ENCODE assay signal across 9 mouse cellular contexts in genomic region chr2:162131607-162132304, GRCm38 (mm10).
DNase-seq lines count a peak whose midpoint lies in the region; ATAC-seq and TF ChIP-seq lines count a peak whose summit lies in the region.
"Had no signal": no experiment of that assay in that cellular context is flagged by ENCODE, and none has a peak within 500 bp of the region (broad histone marks: within the 10 kb centered on the region; RNA-seq: fewer than 3 reads in every experiment).

No protein-coding gene starts in this region.

- ATAC-seq in embryonic facial prominence, embryonic 14.5 days (ENCODE audit: low read depth), result peak; percentile 60

- WGBS in cerebellum, adult 2 months, result 66% methylated on average over 4 of the region's 4 CpGs
- 47% methylated on average over 4 of the region's 4 CpGs for WGBS in embryonic facial prominence, embryonic 14.5 days

- no peak overlapping the region for H3K27ac ChIP-seq in cerebellum, adult 2 months (ENCODE audit: insufficient read depth, low read length)
- H3K27ac ChIP-seq in embryonic facial prominence, embryonic 14.5 days (replicated peaks; ENCODE audit: low read depth, low read length), result no peak overlapping the region
- H3K27ac ChIP-seq: liver, embryonic 13.5 days had no signal

- H3K4me1 ChIP-seq in cerebellum, adult 2 months (ENCODE audit: control insufficient read depth, insufficient read depth, low read length), result no peaks in the 10 kb centered on the region
- no peaks in the 10 kb centered on the region for H3K4me1 ChIP-seq in embryonic facial prominence, embryonic 14.5 days (ENCODE audit: control insufficient read depth, insufficient read depth, low read length)
- H3K4me1 ChIP-seq: liver, embryonic 13.5 days had no signal

- H3K9me3 ChIP-seq in embryonic facial prominence, embryonic 14.5 days (ENCODE audit: control insufficient read depth, low read length), result no peaks in the 10 kb centered on the region

- no peak overlapping the region for H3K4me2 ChIP-seq in embryonic facial prominence, embryonic 14.5 days (ENCODE audit: low read depth, low read length)
- H3K4me2 ChIP-seq: liver, embryonic 13.5 days had no signal

- no peak for TF ChIP-seq POLR2A in cerebellum, adult 2 months (IDR thresholded peaks at IDR 0.05; ENCODE audit: borderline replicate concordance, insufficient read depth, low read length)

- DNase-seq in cerebellum, postnatal 10 days, result peak; percentile 15 to 16
- no peak for DNase-seq in cerebellum, adult 2 months
- DNase-seq in embryonic facial prominence, embryonic 14.5 days (ENCODE audit: low spot score), result peak; percentile 30
- peak; percentile 28 to 45 for DNase-seq in kidney, adult 8-10 months
- DNase-seq in lung, postnatal 36 days, result peak; percentile 65
- DNase-seq in spleen, postnatal 4 days (ENCODE audit: low spot score in 2 of 2), result no peak
- DNase-seq in layer of hippocampus, postnatal 10 days (ENCODE audit: low spot score in 2 of 2), result no peak
- no peak for DNase-seq in urinary bladder, adult 2 months (ENCODE audit: low spot score)
- DNase-seq: liver, embryonic 13.5 days had no signal

- no peaks in the 10 kb centered on the region for H3K27me3 ChIP-seq in cerebellum, adult 2 months (ENCODE audit: control insufficient read depth, insufficient read depth, low read length)
- no peaks in the 10 kb centered on the region for H3K27me3 ChIP-seq in embryonic facial prominence, embryonic 14.5 days (replicated peaks; ENCODE audit: control insufficient read depth, insufficient read depth, low read length)
- H3K27me3 ChIP-seq: liver, embryonic 13.5 days had no signal

- no peak overlapping the region for H3K4me3 ChIP-seq in cerebellum, adult 2 months (replicated peaks; ENCODE audit: insufficient read depth, low read depth, low read length)
- H3K4me3 ChIP-seq in embryonic facial prominence, embryonic 14.5 days (ENCODE audit: low read depth, low read length), result no peak overlapping the region
- H3K4me3 ChIP-seq: liver, embryonic 13.5 days had no signal

- TF ChIP-seq CTCF in cerebellum, adult 2 months (IDR thresholded peaks at IDR 0.05; ENCODE audit: borderline replicate concordance, insufficient read depth, low read depth, low read length), result no peak

- H3K36me3 ChIP-seq in embryonic facial prominence, embryonic 14.5 days (ENCODE audit: control insufficient read depth, insufficient read depth, low read length), result no peaks in the 10 kb centered on the region
- H3K36me3 ChIP-seq: liver, embryonic 13.5 days had no signal

- H3K9ac ChIP-seq in embryonic facial prominence, embryonic 14.5 days (ENCODE audit: low read depth, low read length), result no peak overlapping the region
- H3K9ac ChIP-seq: liver, embryonic 13.5 days had no signal

Comparison
In these comparisons a context has a peak if more than half of its experiments do, and no peak if none do; other contexts are left out.
1. DNase-seq: peak in cerebellum, postnatal 10 days (2 of 2), embryonic facial prominence, embryonic 14.5 days (single experiment), kidney, adult 8-10 months (2 of 2) and lung, postnatal 36 days (single experiment); none in cerebellum, adult 2 months (0 of 2), spleen, postnatal 4 days (0 of 2), layer of hippocampus, postnatal 10 days (0 of 2) and urinary bladder, adult 2 months (single experiment).